In genomic region chr6:99502314-99502713, GRCm38 (mm10) we compare ENCODE assay signal across 20 mouse cellular contexts. TPM values are rescaled to one million over a fixed set of nuclear protein-coding genes. Genes with fewer than 3 reads are reported as not detected.
DNase-seq lines count a peak whose midpoint lies in the region; ATAC-seq lines count a peak whose summit lies in the region.
"Had no signal": no experiment of that assay in that cellular context is flagged by ENCODE, and none has a peak within 500 bp of the region (broad histone marks: within the 10 kb centered on the region; RNA-seq: fewer than 3 reads in every experiment).

No protein-coding gene starts in this region.

- 91% methylated on average over 6 of the region's 6 CpGs for WGBS in liver, embryonic 11.5 days
- 73% methylated on average over 6 of the region's 6 CpGs for WGBS in liver, embryonic 16.5 days (ENCODE audit: insufficient replicate concordance)

- H3K9ac ChIP-seq in liver, embryonic 11.5 days (ENCODE audit: low read depth, low read length) = no peak overlapping the region
- H3K9ac ChIP-seq in liver, embryonic 16.5 days (ENCODE audit: low read depth, low read length) = no peak overlapping the region
- H3K9ac ChIP-seq: embryonic facial prominence, embryonic 12.5 days had no signal

- H3K36me3 ChIP-seq in liver, embryonic 11.5 days (ENCODE audit: control insufficient read depth, insufficient read depth, low read length) = peaks cover 2% of the 10 kb centered on the region; the same call in 1 of the 2 replicates
- H3K36me3 ChIP-seq in liver, embryonic 16.5 days (ENCODE audit: control insufficient read depth, insufficient read depth) = no peaks in the 10 kb centered on the region

- no peaks in the 10 kb centered on the region for H3K9me3 ChIP-seq in liver, embryonic 11.5 days (ENCODE audit: control insufficient read depth, low read length)
- H3K9me3 ChIP-seq in liver, embryonic 16.5 days (replicated peaks; ENCODE audit: control insufficient read depth, low read length) = no peaks in the 10 kb centered on the region
- H3K9me3 ChIP-seq: embryonic facial prominence, embryonic 12.5 days; forebrain, embryonic 10.5 days had no signal

- no peak overlapping the region for H3K27ac ChIP-seq in liver, embryonic 11.5 days (ENCODE audit: low read depth, low read length)
- H3K27ac ChIP-seq in liver, embryonic 16.5 days (ENCODE audit: low read length) = peak overlapping the region; percentile 17; the same call in 1 of the 2 replicates
- H3K27ac ChIP-seq: embryonic facial prominence, embryonic 12.5 days; forebrain, embryonic 10.5 days had no signal

- H3K27me3 ChIP-seq in liver, embryonic 11.5 days (replicated peaks; ENCODE audit: control insufficient read depth, insufficient read depth, low read length) = no peaks in the 10 kb centered on the region
- no peaks in the 10 kb centered on the region for H3K27me3 ChIP-seq in liver, embryonic 16.5 days (ENCODE audit: control insufficient read depth, insufficient read depth, low read depth, low read length)
- H3K27me3 ChIP-seq: embryonic facial prominence, embryonic 12.5 days had no signal

- peak; percentile 13 for DNase-seq in gastrocnemius, adult 18-20 months (ENCODE audit: low spot score)
- no peak for DNase-seq in gastrocnemius, postnatal 4 days (ENCODE audit: low spot score in 2 of 2)
- DNase-seq in liver, embryonic 11.5 days (ENCODE audit: low spot score) = no peak
- no peak for DNase-seq in liver
- DNase-seq in spleen, postnatal 36 days (ENCODE audit: low spot score in 2 of 2) = no peak
- DNase-seq in adrenal gland, postnatal 36 days = no peak
- DNase-seq in right cerebral cortex, postnatal 10 days (ENCODE audit: low spot score in 2 of 2) = no peak
- DNase-seq: adrenal gland, adult 2 months; cerebellum, adult 18-20 months; gastrocnemius, postnatal 10 days; heart, postnatal 4 days; kidney, postnatal 10 days; lung, postnatal 10 days; spleen, adult 18-20 months; thymus, postnatal 14 days had no signal

- 0 out of 2 replicates have a peak, but pooled peaks have one; percentile 39 for ATAC-seq in liver, embryonic 11.5 days (replicated peaks; ENCODE audit: low FRiP score)
- no peak for ATAC-seq in liver, embryonic 16.5 days (ENCODE audit: low read depth)
- ATAC-seq: midbrain, embryonic 16.5 days had no signal

- H3K4me2 ChIP-seq in liver, embryonic 11.5 days = no peak overlapping the region
- H3K4me2 ChIP-seq in liver, embryonic 16.5 days (ENCODE audit: low read depth, low read length) = no peak overlapping the region
- H3K4me2 ChIP-seq: embryonic facial prominence, embryonic 12.5 days; heart, embryonic 11.5 days had no signal

- H3K4me3 ChIP-seq in liver, embryonic 11.5 days (ENCODE audit: low read depth, low read length) = no peak overlapping the region
- H3K4me3 ChIP-seq in liver, embryonic 16.5 days (ENCODE audit: low read depth, low read length) = no peak overlapping the region
- H3K4me3 ChIP-seq: embryonic facial prominence, embryonic 12.5 days; forebrain, embryonic 10.5 days had no signal

- H3K4me1 ChIP-seq in liver, embryonic 11.5 days (replicated peaks; ENCODE audit: control insufficient read depth, insufficient read depth, low read length) = no peaks in the 10 kb centered on the region; the same call in none of the 2 replicates
- H3K4me1 ChIP-seq in liver, embryonic 16.5 days (ENCODE audit: control insufficient read depth, low read depth, low read length) = peaks cover 18% of the 10 kb centered on the region

RNA-seq across cellular contexts. Expression of gene Foxp1, which starts 20.2 kb away (rescaled TPM):
- total RNA-seq in gastrocnemius, adult 18-20 months (2021) = 10 to 100 TPM; 10.1 to 15.8 TPM
- 10 to 100 TPM; 47.2 to 50.8 TPM for total RNA-seq in gastrocnemius, postnatal 4 days (2021)
- polyA plus RNA-seq in liver, embryonic 11.5 days (2014; fragmentation: Nextera tagmentation; extraction: Ambion mirVana) = 62.1 and 67.8 TPM in 2 replicates
- polyA plus RNA-seq in liver, embryonic 16.5 days (2015; fragmentation: Nextera tagmentation; extraction: Ambion mirVana) = 12.3 and 13.6 TPM in 2 replicates
- total RNA-seq in adrenal gland, postnatal 36 days (2021) = 10 to 100 TPM; 39.0 to 40.6 TPM
